Mouse (Mus musculus) heart, embryonic 13.5 days (tissue): ENCODE results near the gene Ccdc148. TPM values are rescaled to one million over a fixed set of nuclear protein-coding genes. Genes with fewer than 3 reads are reported as not detected.
A peak's percentile ranks its signal among the peaks of the same experiment; 100 is the strongest.

Source experiments
- ATAC-seq: fragments of 200-750 bp; cut with Nextera tagmentation; 2 replicates; pipeline ENCODE4 v1.8.0; 2017; ENCODE audit warnings: moderate TSS enrichment; ENCODE audit not compliant: insufficient number of reproducible peaks, low FRiP score, low TSS enrichment; ENCODE audit errors: extremely low read depth
- H3K27ac ChIP-seq: fragments of 300-500 bp; sonication (generic); replicated peaks from 2 replicates; pipeline ENCODE4 v1.5.1; 2015; ENCODE audit warnings: moderate library complexity, mild to moderate bottlenecking, inconsistent platforms
- H3K27me3 ChIP-seq: fragments of 300-500 bp; sonication (generic); replicated peaks from 2 replicates; pipeline ENCODE4 v1.6.1; 2015; ENCODE audit warnings: mild to moderate bottlenecking, inconsistent platforms
- H3K36me3 ChIP-seq: fragments of 300-500 bp; sonication (generic); 2 replicates; pipeline ENCODE4 v1.6.1; 2015; ENCODE audit warnings: mild to moderate bottlenecking, inconsistent platforms
- H3K4me1 ChIP-seq: fragments of 300-500 bp; sonication (generic); 2 replicates; pipeline ENCODE4 v1.6.1; 2015; ENCODE audit warnings: inconsistent platforms
- H3K4me2 ChIP-seq: fragments of 300-500 bp; sonication (generic); 2 replicates; pipeline ENCODE4 v1.6.1; 2015; ENCODE audit warnings: inconsistent platforms, mild to moderate bottlenecking, moderate library complexity
- H3K4me3 ChIP-seq: fragments of 300-500 bp; sonication (generic); 2 replicates; pipeline ENCODE4 v1.5.1; 2015; ENCODE audit warnings: moderate library complexity, mild to moderate bottlenecking, inconsistent platforms
- H3K9ac ChIP-seq: fragments of 300-500 bp; sonication (generic); 2 replicates; pipeline ENCODE4 v1.6.1; 2015; ENCODE audit warnings: inconsistent platforms, mild to moderate bottlenecking, moderate library complexity
- H3K9me3 ChIP-seq: fragments of 300-500 bp; sonication (generic); 2 replicates; pipeline ENCODE4 v1.6.1; 2016; ENCODE audit warnings: inconsistent platforms
- WGBS: fragments of 180-500 bp; shearing (Covaris S2); methylation state at CpG from one replicate; pipeline ENCODE4 v1.1.7; 2015; ENCODE audit warnings: mixed read lengths; 5-methylcytosine and 5-hydroxymethylcytosine counted together
- polyA plus RNA-seq: library from polyadenylated mRNA; unstranded; fragments of >200 nt; fragmentation: Nextera tagmentation; extraction: Ambion mirVana; gene quantifications from 2 replicates; pipeline ENCODE4 v1.2.1, GENCODE M21; 2015

Ccdc148 gene
- polyA plus RNA-seq, 1 experiment from 2014 or later = 0.88 TPM

DNA sequence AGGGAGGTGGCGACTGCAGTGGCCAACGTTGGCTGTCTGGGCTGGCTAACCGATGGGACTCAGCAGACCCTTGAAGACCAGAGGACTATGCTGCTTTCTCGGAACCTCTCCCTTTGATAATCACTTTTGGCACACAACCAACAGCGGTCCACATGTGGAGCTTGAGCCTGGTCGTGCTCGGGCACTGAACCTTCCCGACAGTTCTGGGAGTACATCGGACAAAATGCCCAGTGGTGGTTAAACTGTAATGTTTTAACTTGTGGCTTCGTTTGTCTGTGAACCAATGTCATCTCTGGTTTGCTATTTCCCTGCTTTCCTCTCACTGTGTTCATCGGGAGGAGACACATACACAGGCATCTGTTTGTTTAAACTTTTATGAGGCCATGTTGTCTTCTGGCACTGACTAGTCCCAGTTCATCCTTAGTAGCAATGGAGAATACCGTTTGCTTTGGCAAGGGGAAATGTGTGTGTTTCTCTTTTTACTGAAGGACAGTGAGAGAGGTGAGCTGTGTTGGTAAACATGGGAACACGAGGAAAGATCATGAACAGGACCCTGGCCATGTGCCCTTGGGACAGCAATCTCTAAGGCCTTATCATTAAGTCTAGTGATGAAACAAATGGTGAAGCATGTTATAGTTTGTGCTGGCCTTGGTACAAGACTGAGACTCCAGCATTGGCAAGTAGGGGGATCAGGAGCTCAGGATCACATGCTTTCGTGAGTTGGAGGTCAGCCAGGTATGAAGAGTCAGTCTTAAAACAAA, 167.9 kb downstream of the Ccdc148 start:
- whole genome bisulfite sequencing = 51% methylated on average over 14 of the region's 14 CpGs
- Histone ChIP-seq H3K27me3 (no peaks in the 10 kb centered on the region), H3K4me3 (no peak overlapping the region), H3K4me2 (peak overlapping the region; percentile 5; the same call in 1 of the 2 replicates), H3K27ac (peak overlapping the region; percentile 76), H3K4me1 (peaks cover 7% of the 10 kb centered on the region), H3K9me3 (no peaks in the 10 kb centered on the region), H3K9ac (no peak overlapping the region), H3K36me3 (no peaks in the 10 kb centered on the region)
- ATAC-seq = no peak

DNA sequence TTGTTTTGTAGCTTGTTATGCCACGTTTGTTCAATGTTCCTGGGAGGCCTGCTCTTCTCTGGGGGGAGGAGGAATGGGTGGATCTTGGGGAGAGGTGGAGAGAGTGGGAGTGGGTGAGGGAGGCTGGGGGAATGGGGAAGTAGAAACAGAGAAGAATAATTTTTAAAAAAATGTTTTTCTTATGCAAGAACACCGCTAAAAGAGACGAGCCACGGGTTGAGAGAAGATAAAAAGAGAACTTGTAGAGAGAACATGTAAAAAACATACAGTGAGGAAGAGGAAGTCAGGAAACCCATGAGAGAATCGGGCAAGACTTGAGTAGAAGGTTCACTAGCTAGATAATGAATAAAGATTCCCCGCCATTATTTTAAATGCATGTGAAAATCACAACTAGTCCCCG, 182.4 kb downstream of the Ccdc148 start:
- no peaks in the 10 kb centered on the region for H3K36me3 ChIP-seq
- no peak overlapping the region for H3K4me3 ChIP-seq
- H3K4me2 ChIP-seq = no peak overlapping the region
- H3K9ac ChIP-seq = no peak overlapping the region
- no peak for ATAC-seq
- H3K4me1 ChIP-seq = 0 out of 2 replicates have a peak, but pooled peaks cover 2% of the 10 kb centered on the region
- no peak overlapping the region for H3K27ac ChIP-seq
- no peaks in the 10 kb centered on the region for H3K27me3 ChIP-seq
- WGBS = 80% methylated on average over 7 of the region's 7 CpGs
- no peaks in the 10 kb centered on the region; the same call in 1 of the 2 replicates for H3K9me3 ChIP-seq

DNA sequence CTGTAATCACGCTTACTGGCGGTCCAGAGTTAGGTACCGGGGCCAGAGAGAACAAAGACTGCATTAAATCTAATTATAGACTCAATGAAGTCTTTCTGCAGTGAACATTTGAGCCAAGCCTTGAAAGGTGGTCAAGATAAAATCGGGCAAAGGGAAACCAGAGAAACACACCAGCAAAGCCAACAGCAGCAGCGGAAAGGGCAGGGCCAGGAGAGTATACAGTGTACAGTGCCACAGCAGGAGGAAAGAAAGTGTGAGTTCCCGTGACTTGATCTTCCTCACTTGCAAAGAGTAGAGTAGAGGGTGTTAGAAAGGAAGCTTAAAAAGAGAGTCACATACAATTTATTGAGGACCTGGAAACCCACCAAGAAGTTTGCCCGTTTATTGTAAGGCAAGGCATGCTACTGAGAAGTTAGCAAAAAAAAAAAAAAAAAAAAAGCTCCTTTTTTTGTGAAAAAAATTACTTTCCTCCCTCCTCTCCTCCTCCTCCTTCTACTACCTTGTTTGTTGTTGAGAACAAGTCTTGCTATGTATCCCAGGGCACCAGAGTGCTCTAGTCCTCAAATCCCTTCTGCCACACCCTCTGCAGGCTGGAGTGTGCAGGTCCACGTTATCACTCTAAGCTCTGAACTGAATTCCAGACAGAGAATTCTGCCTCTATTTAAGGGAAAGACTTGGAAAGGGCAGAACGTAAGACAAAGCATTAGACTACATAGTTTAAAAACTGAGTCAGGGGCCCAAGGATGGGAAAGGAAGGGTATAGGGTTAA, 188.8 kb downstream of the Ccdc148 start:
- WGBS = 29% methylated on average over 9 of the region's 9 CpGs
- Histone ChIP-seq H3K9ac (peak overlapping the region; percentile 65), H3K9me3 (no peaks in the 10 kb centered on the region), H3K4me1 (peaks cover 25% of the 10 kb centered on the region), H3K27me3 (no peaks in the 10 kb centered on the region), H3K4me2 (peak overlapping the region; percentile 56), H3K36me3 (no peaks in the 10 kb centered on the region), H3K4me3 (peak overlapping the region; percentile 20), H3K27ac (peak overlapping the region; percentile 83)
- no peak for ATAC-seq

DNA sequence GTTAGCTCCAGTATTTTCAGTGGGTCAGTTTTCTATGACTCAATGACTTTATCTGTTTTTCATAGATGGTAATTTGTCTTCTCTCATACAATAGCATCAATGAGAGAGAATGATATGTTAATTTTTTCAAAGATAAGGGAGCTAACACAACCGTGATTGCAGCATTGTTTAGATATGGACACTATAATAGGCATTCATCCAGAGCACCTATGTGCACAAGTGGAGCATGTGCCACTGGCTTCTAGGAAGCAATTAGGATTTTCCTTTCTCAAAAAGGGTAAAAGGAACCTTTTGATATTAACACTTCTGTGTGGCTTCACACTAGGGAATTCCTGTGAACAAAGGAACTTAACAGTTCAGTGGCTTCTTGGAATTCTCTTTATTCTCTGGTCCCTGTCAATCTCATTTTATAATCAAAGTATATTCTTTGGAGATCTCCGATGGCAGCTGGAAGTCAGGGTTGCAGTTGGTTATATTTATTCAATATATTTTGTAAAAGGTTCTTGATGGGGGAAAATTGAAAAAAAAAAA, 203.6 kb downstream of the Ccdc148 start:
- no peaks in the 10 kb centered on the region for H3K36me3 ChIP-seq
- no peak overlapping the region for H3K27ac ChIP-seq
- ATAC-seq = no peak
- H3K9me3 ChIP-seq = 0 out of 2 replicates have a peak, but pooled peaks cover 3% of the 10 kb centered on the region
- H3K27me3 ChIP-seq = no peaks in the 10 kb centered on the region; the same call in 1 of the 2 replicates
- WGBS = 53% methylated on average over 2 of the region's 2 CpGs
- H3K4me3 ChIP-seq = no peak overlapping the region
- no peaks in the 10 kb centered on the region for H3K4me1 ChIP-seq
- H3K9ac ChIP-seq = no peak overlapping the region
- no peak overlapping the region for H3K4me2 ChIP-seq

- Histone ChIP-seq H3K27ac (no peak overlapping the region), H3K4me2 (no peak overlapping the region), H3K36me3 (no peaks in the 10 kb centered on the region), H3K9ac (no peak overlapping the region), H3K27me3 (no peaks in the 10 kb centered on the region; the same call in 1 of the 2 replicates), H3K9me3 (0 out of 2 replicates have a peak, but pooled peaks cover 3% of the 10 kb centered on the region), H3K4me3 (no peak overlapping the region), H3K4me1 (no peaks in the 10 kb centered on the region)
- 73% methylated on average over 2 of the region's 2 CpGs for WGBS
- no peak for ATAC-seq
Measured at GRCm38 (mm10) chr2:58956351-58956750, 204.1 kb downstream of the Ccdc148 start.

- Histone ChIP-seq H3K27me3 (no peaks in the 10 kb centered on the region), H3K27ac (no peak overlapping the region), H3K4me3 (no peak overlapping the region), H3K9ac (no peak overlapping the region), H3K4me1 (no peaks in the 10 kb centered on the region), H3K9me3 (0 out of 2 replicates have a peak, but pooled peaks cover 3% of the 10 kb centered on the region), H3K4me2 (no peak overlapping the region), H3K36me3 (no peaks in the 10 kb centered on the region)
- ATAC-seq = no peak
- WGBS = 77% methylated on average over 3 of the region's 3 CpGs
Measured at GRCm38 (mm10) chr2:58952101-58952500, 208.4 kb downstream of the Ccdc148 start.

DNA sequence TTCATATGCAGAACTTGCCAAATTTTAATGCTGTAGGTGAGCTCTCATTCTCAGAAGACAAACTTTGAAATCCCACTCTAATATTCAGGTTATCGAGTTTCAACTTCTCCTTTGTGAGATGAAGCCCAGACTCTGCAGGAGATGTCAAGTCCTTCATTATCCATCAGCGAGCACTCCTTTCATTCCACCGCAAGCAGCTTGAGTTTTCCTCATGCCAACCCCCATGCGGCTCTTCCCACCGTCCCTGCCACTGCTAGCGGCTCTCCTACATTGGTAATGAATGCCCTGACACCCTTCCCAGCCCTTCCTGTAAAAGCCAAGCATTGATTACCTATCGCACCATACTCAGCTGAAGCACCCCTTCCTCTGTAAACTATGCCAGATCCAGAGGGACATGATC, 211.7 kb downstream of the Ccdc148 start:
- WGBS = 75% methylated on average over 7 of the region's 7 CpGs
- Histone ChIP-seq H3K27ac (no peak overlapping the region), H3K4me3 (no peak overlapping the region), H3K4me2 (no peak overlapping the region), H3K27me3 (no peaks in the 10 kb centered on the region), H3K36me3 (no peaks in the 10 kb centered on the region), H3K9me3 (no peaks in the 10 kb centered on the region), H3K4me1 (no peaks in the 10 kb centered on the region), H3K9ac (no peak overlapping the region)
- no peak for ATAC-seq

DNA sequence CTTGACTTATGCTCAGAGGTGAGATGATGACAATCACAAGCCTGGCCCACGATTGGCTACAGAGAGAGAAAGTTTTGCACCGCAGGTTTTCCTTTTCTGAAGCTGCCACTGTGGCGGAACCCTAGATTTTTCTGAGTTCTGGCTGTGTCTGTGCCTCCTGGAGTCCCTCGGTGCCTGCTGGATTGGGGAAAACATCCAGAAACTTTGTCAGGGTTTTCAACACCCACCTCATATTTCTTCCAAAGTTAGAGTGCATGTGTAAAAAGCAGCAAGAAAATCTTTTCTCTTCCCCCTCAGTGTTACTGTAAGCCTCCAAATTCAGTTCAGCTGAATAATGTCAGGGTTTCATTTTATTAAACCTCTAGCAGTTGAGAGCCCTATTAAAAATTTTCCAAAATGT, 219.1 kb downstream of the Ccdc148 start:
- no peak overlapping the region for H3K4me2 ChIP-seq
- no peaks in the 10 kb centered on the region for H3K36me3 ChIP-seq
- 66% methylated on average over 4 of the region's 4 CpGs for WGBS
- peak overlapping the region; percentile 16; the same call in 1 of the 2 replicates for H3K27ac ChIP-seq
- no peaks in the 10 kb centered on the region for H3K4me1 ChIP-seq
- no peak overlapping the region for H3K4me3 ChIP-seq
- H3K9me3 ChIP-seq = no peaks in the 10 kb centered on the region; the same call in 1 of the 2 replicates
- no peak for ATAC-seq
- H3K27me3 ChIP-seq = no peaks in the 10 kb centered on the region
- H3K9ac ChIP-seq = no peak overlapping the region

GRCm38 (mm10) chr2:58925551-58925950, 234.9 kb downstream of the Ccdc148 start:
- ATAC-seq = no peak
- no peak overlapping the region for H3K9ac ChIP-seq
- no peak overlapping the region for H3K27ac ChIP-seq
- no peak overlapping the region for H3K4me3 ChIP-seq
- no peaks in the 10 kb centered on the region for H3K27me3 ChIP-seq
- no peaks in the 10 kb centered on the region for H3K4me1 ChIP-seq
- H3K9me3 ChIP-seq = 0 out of 2 replicates have a peak, but pooled peaks cover 2% of the 10 kb centered on the region
- H3K36me3 ChIP-seq = no peaks in the 10 kb centered on the region
- no peak overlapping the region for H3K4me2 ChIP-seq
- 90% methylated on average over 2 of the region's 2 CpGs for WGBS

DNA sequence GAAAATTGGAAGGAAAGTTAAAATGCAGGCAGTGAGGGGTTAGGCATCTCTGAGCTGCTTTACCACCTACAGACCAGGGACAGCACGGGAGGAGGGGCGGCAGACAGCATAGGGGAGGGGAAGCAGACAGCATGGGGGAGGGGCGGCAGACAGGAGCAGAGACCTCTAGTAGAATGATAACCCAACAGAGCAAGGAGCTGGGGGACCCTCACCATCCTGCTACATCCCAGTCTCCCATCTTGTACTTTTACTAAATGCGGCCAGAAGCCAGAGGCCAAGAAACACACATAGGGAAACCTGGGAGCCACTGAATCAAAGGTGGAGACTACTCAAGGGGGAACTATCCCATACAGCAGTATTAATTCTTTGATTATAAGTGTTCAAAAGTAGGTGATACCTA, 242.1 kb downstream of the Ccdc148 start:
- WGBS = 52% methylated on average over 4 of the region's 4 CpGs
- Histone ChIP-seq H3K36me3 (no peaks in the 10 kb centered on the region), H3K9me3 (no peaks in the 10 kb centered on the region), H3K4me1 (no peaks in the 10 kb centered on the region), H3K4me2 (no peak overlapping the region), H3K4me3 (no peak overlapping the region), H3K27me3 (no peaks in the 10 kb centered on the region), H3K27ac (no peak overlapping the region), H3K9ac (no peak overlapping the region)
- no peak for ATAC-seq

GRCm38 (mm10) chr2:58912339-58912738, 248.1 kb downstream of the Ccdc148 start:
- Histone ChIP-seq H3K9ac (no peak overlapping the region), H3K4me2 (no peak overlapping the region), H3K27me3 (no peaks in the 10 kb centered on the region), H3K9me3 (no peaks in the 10 kb centered on the region), H3K4me1 (peaks cover 22% of the 10 kb centered on the region), H3K4me3 (no peak overlapping the region), H3K36me3 (no peaks in the 10 kb centered on the region), H3K27ac (no peak overlapping the region)
- 91% methylated on average over 7 of the region's 9 CpGs for WGBS
- no peak for ATAC-seq
